Mouse (Mus musculus) kidney, postnatal 14 days (tissue): Measurements from ENCODE around the gene Car10.

Experiments used
- DNase-seq: peaks from one replicate; pipeline ENCODE4 v3.0.0; 2022; ENCODE audit warnings: mixed read lengths

Car10 gene

DNA sequence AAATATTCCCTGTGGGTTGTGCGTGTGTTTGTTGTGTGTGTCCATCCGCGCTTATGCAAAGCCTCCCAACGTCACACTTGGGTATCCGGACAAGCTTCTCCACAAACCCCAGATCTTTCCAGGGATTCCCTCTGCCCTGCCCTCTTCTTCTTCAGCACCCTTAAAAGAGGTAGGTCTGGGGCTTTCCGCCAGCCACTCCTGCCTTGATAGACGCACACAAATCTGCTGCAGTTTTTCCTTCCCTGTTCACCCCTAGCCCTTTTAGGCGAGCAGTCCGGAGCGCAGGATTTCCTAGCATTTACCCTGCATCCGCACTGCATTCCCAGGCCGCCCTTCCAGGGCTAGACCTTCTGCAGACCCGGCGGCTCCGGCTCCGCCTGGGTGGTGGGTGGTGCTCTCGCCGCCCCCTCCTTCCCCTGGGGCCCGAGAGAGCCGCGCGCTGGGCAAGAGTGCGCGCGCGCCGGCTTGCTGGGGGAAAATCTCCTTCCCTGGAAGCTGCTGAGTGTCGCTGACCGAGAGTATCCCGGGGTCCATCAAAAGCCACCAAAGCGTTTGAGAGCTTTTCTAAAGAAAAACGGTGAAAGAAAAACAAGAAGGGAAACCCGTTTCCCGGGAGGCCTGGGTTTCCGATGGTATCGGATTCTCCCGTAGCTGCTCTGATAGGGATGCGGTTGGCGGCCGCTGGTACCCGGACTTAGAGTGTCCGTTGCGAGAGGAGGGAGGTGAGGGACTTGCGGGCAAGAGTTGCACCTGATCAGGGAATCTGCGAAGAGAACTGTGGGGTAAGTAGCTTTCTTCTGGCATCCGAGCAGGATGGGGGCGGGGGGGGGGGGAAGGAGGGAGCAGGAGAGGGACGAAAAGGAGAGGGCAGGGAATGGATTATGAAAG lies at the start of gene Car10:
Car10 (plus strand) TSS at position 88 of the 888 bp plus-strand sequence.
- DNase-seq: no peak

- no peak for DNase-seq
Measured at GRCm38 (mm10) chr11:93065021-93065420, 32.8 kb upstream of the Car10 start.

DNA sequence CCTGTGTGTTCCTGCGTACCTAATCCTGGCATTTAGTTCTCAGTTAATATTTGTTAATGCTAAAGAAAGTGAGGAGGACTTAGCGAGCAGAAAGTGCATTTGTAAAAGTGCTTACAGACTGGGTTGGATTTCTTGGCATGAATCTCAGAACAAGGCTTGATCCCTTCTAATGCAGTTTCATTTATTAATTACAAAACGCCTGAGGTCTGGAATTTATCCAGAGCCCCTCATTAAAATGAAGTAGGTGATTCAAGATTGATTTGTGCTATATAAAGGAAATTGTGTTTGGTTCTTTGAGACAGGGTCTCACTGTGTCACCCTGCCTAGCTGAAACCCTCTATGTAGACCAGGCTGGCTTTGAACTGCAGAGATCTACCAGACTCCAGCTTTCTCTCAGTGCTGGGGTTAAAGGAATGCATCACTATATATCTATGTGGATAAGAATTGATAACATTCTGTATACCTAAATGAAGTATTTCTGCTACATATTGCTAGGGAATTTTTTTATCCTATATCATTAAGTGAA lies 32.1 kb upstream of the Car10 start:
- no peak for DNase-seq

- no peak for DNase-seq
Measured at GRCm38 (mm10) chr11:93095588-93095987, 2.2 kb upstream of the Car10 start.

DNA sequence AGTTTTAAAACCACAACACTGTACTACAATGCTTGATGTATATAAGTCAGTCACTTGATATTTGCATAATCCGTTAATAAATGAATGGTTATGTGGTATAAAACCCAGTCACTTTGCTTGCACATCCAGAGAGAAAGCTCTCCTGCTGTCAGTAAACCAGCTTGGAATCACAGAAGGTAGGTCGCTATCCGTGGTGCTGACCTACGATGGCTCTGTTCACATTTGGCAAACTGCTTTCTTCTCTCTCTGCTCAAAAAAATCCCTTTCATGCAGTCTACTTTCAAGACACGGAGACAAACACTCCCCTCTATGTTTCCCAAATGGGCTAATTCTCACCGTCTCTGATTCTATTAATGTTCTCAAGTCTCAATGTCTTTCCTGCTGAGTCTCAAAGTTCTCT lies 827 bp upstream of the Car10 start:
- DNase-seq: peak; percentile 43

DNA sequence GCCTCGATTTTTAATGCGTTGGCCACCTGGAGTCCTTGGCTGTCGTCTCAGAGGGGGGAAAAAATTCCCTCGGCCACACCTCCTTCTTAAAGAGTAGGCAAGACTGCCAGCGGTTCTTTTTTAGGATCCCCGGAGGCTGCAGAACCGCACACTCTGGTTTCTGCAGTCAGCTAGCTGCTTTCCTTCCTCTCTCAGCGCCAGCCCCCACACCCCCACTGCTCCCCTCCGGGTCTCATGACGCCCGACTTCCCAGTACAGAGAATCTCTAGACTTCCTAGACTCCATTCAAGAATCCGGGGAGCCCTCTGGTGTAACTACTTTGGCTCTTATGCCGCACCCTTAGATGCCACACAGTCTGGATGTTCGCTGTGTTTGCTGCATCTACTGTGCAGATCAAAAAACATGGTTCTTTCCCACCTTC lies 387 bp upstream of the Car10 start:
- no peak for DNase-seq

GRCm38 (mm10) chr11:93098933-93099381 lies 1.1 kb downstream of the Car10 start:
- no peak for DNase-seq

- no peak for DNase-seq
Measured at GRCm38 (mm10) chr11:93099431-93100370, 1.9 kb downstream of the Car10 start.

GRCm38 (mm10) chr11:93100606-93101005 lies 2.8 kb downstream of the Car10 start:
- DNase-seq: no peak

DNA sequence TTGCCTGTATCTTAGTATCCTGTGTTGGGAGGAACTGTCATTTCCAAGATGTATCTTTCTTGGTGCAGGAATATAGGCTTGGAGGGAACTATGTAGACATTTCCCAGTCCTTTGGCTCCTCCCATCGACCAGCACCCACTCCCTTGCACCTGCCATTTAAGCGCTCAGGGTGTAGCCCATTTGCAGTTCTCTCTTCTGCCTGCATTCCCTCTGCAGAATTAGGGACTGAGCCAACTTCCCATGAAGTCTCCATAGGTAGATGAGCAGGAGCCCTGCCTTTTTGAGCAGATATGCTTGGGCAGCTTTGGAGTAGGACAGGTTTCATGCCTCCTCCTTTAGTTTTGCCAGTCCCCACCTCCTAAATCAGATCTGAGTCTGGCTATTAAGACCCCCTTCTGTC lies 3.3 kb downstream of the Car10 start:
- no peak for DNase-seq

DNA sequence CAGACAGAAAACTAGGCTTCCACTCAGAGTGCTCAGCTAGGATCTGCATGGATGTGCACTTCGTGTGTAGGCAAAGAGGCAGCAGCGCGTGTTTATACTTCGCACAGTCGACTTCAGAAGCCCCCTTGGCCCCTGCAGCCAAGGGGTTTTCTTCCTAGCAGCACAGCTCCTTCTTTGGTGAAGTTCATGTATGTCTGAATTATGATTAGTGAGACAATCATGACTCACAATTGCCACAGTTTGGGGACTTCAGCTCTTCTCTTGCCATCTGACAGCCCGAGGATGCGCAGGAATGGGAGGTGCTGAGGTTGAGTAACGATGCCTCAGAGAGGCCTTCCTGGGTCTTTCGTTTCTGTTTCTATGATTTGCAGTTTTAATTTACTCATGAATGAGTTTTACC lies 4.5 kb downstream of the Car10 start:
- no peak for DNase-seq

- no peak for DNase-seq
Measured at GRCm38 (mm10) chr11:93103101-93103815, 5.4 kb downstream of the Car10 start.

DNA sequence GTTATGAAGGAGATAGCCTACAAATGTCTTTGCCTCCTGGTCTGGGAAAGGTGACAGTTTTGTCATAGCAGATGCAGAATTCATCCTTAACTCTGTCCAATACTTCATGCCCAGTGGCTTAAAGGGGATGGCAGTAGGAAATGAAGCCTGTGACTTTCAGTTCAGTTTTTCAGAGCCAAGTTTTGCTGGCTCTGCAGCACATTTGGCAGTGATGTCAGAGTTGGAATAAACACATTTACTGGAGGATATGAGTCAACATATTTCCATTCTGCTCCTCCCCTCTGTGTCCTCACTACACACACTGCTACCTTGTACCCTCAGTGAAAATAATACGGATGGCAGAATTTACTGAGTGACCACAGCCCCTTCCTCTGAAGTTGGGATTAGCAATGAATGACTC lies 11.6 kb downstream of the Car10 start:
- no peak for DNase-seq

DNA sequence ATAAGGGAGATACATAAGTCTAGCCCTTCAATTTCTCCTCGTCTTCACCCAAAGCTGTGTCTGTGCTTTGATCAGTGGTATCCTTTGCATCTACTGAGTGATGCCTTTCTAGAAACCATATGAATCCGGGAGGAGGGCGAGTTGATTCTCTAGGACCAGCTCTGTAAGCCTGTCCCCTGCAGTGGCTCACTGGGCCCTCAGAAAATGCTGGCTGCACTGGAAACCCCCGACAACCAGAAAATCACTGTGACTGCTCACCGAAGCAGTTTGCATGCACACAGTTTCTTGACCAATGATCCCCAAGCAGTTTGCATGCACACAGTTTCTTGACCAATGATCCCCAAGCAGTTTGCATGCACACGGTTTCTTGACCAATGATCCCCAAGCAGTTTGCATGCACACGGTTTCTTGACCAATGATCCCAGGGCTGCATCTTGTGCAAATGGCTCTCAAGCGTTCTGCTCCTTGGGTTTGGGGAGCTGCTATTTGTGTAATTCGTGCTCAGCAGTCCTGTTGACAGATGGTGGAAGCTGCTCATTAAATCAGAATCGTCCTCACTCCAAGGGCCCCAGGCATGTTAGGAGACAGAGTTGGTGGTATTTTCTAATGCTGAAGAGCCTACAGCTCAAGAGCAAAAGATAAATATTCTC lies 23.1 kb downstream of the Car10 start:
- DNase-seq: no peak

DNA sequence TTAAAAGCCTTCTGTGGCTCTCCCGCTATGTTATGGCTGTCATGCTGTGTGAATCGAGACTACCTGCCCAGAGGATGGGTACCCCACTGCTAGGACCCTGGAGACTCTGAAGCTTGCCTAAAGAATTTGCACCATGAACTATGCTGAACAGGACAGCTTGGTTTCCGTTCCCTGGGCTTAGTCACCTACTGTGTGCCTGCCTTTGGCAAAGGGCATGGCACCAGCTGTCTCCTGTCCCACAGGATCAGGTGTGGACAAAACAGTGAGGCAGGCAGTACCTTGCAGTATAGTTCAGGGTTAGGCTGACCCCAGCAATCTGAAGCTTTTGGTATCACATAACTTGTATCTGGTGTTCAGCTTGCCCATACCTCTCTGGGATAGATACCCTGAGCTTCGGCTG lies 25.9 kb downstream of the Car10 start:
- no peak for DNase-seq

- no peak for DNase-seq
Measured at GRCm38 (mm10) chr11:93126466-93126865, 28.6 kb downstream of the Car10 start.

GRCm38 (mm10) chr11:93128481-93128880 lies 30.7 kb downstream of the Car10 start:
- DNase-seq: no peak

- no peak for DNase-seq
Measured at GRCm38 (mm10) chr11:93137841-93138240, 40.0 kb downstream of the Car10 start.

DNA sequence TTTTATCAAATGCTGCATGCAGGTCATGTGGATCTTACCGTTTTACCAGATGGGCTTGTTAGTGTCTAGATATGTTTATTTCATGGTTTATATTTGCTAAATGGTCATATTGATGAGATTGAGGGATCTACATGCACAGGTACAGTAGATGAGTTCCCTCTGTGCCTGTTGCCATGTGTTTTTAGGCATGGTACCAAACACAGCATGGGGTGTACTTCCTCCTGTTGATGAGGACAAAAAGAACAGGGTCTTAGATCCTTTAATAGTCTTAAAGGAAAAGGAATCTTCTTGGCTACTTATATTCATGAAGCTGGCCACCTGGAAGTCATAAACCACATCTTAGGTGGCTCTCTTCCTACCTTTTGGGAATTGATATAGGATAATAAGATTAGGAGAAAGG lies 43.9 kb downstream of the Car10 start:
- no peak for DNase-seq

DNA sequence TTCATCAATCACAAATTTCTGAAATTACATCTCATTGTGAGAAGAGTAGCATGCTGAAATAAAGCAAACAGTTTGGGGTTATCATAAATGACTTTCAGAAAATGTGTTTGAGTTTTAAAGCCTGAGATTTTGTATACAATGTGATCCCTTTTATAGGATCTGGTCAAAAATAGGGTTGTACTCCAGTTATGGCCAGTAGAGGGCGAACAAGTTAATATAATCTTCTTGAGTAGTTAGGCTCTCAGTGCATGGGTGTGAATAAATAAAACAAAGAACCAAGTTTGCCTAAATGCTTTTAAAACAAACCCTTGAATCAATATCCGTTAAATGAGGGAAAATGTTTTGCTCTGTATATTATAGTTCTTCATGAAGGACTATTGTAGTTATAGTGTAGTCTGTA lies 46.7 kb downstream of the Car10 start:
- peak; percentile 12 for DNase-seq

GRCm38 (mm10) chr11:93154910-93155309 lies 57.1 kb downstream of the Car10 start:
- DNase-seq: no peak

DNA sequence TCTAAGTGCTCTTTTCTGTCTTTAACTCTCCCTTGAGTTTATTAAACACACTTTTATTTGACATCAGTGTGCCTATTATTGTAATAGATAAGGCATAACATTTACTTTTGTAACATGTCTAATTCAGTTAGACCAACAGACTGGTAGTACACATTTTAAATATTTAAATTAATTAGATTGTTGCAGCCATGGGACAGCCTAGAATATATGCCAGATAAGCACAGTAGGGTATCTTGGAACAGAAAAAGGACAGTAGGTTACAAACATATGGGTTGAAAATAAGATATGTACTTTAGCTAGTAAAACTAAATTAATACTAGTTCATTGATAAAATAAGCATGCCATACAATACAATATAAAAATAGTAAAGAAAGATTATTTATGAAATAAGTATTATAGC lies 74.6 kb downstream of the Car10 start:
- DNase-seq: no peak
